Mouse (Mus musculus) embryonic fibroblast, embryonic 13.5 days (primary cell): ENCODE measurements around the gene Bicra.

Experiments used
- CTCF ChIP-seq: IDR thresholded peaks from 2 replicates; pipeline ENCODE4 v1.5.1; 2011; ENCODE audit warnings: mild to moderate bottlenecking, control low read depth, low read length, moderate library complexity, borderline replicate concordance; ENCODE audit not compliant: insufficient read depth
- POLR2A ChIP-seq: IDR thresholded peaks from 2 replicates; pipeline ENCODE4 v1.6.1; 2011; ENCODE audit warnings: low read depth, mild to moderate bottlenecking, control low read depth, low read length, moderate library complexity

DNA sequence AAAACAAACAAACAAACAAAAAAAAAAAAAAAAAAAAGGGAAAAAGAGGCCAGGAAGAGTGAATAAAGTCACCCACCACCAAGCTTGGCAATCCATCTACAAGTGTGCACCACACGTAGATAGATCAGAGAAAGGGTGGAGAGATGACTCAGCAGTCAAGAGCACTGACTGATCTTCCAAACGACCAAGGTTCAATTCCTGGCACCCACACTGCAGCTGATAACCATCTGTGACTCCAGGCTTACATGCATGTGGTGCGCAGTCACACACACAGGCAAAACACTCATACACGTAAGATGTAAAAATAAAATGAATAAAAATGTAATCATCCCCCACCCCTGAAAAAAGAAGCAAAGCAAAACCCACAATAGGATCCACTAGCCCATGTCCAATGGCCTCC, 44.7 kb downstream of the Bicra start:
- TF ChIP-seq CTCF, result no peak
- TF ChIP-seq POLR2A, result no peak
